Mouse (Mus musculus): ENCODE data around the gene Rnf217. TPM values are rescaled to one million over a fixed set of nuclear protein-coding genes. Genes with fewer than 3 reads are reported as not detected.

The Rnf217 gene
- 2.5 and 2.6 TPM in 2 replicates for polyA plus RNA-seq (2012; rRNA removed)

- Histone ChIP-seq H3K4me3 (replicated peaks; ENCODE audit: extremely low read depth, low read depth, low read length) (peak within 1 kb of the TSS; percentile 96), H3K4me1 (ENCODE audit: control insufficient read depth, insufficient read depth, low read length) (peaks cover 20% of the 10 kb centered on the region)
- WGBS, result 1% methylated on average over 101 of the region's 106 CpGs
- TF ChIP-seq POLR2A (IDR thresholded peaks at IDR 0.05; ENCODE audit: borderline replicate concordance, extremely low read depth, low read depth, low read length), result peak; percentile 62; the same call in 1 of the 2 replicates
- TF ChIP-seq CTCF (IDR thresholded peaks at IDR 0.05; ENCODE audit: insufficient read depth, low read length), result no peak
- peak; percentile 73 for DNase-seq
Measured at GRCm38 (mm10) chr10:31609066-31609961, at the start of gene Rnf217. Gene Rnf217, minus strand, starts transcription at chr10:31609184.

- WGBS, result 68% methylated on average over 3 of the region's 3 CpGs
- no peaks in the 10 kb centered on the region for H3K4me1 ChIP-seq (ENCODE audit: control insufficient read depth, insufficient read depth, low read length)
- H3K4me3 ChIP-seq (replicated peaks; ENCODE audit: extremely low read depth, low read depth, low read length), result no peak overlapping the region
- DNase-seq, result no peak
- TF ChIP-seq CTCF (IDR thresholded peaks at IDR 0.05; ENCODE audit: insufficient read depth, low read length), result no peak
- no peak for TF ChIP-seq POLR2A (IDR thresholded peaks at IDR 0.05; ENCODE audit: borderline replicate concordance, extremely low read depth, low read depth, low read length)
Measured at GRCm38 (mm10) chr10:31647270-31647669, 38.3 kb upstream of the Rnf217 start.

GRCm38 (mm10) chr10:31646083-31646482 lies 37.1 kb upstream of the Rnf217 start:
- 37% methylated on average over 1 of the region's 1 CpGs for WGBS
- no peak overlapping the region for H3K4me3 ChIP-seq (replicated peaks; ENCODE audit: extremely low read depth, low read depth, low read length)
- TF ChIP-seq POLR2A (IDR thresholded peaks at IDR 0.05; ENCODE audit: borderline replicate concordance, extremely low read depth, low read depth, low read length), result no peak
- TF ChIP-seq CTCF (IDR thresholded peaks at IDR 0.05; ENCODE audit: insufficient read depth, low read length), result no peak
- DNase-seq, result no peak
- H3K4me1 ChIP-seq (ENCODE audit: control insufficient read depth, insufficient read depth, low read length), result no peaks in the 10 kb centered on the region

- no peak overlapping the region for H3K4me3 ChIP-seq (replicated peaks; ENCODE audit: extremely low read depth, low read depth, low read length)
- H3K4me1 ChIP-seq (ENCODE audit: control insufficient read depth, insufficient read depth, low read length), result no peaks in the 10 kb centered on the region
- TF ChIP-seq CTCF (IDR thresholded peaks at IDR 0.05; ENCODE audit: insufficient read depth, low read length) (no peak), POLR2A (IDR thresholded peaks at IDR 0.05; ENCODE audit: borderline replicate concordance, extremely low read depth, low read depth, low read length) (no peak)
- 76% methylated on average over 3 of the region's 3 CpGs for WGBS
- no peak for DNase-seq
Measured at GRCm38 (mm10) chr10:31635098-31635497, 26.1 kb upstream of the Rnf217 start.

GRCm38 (mm10) chr10:31632005-31632404 lies 23.0 kb upstream of the Rnf217 start:
- DNase-seq, result no peak
- Histone ChIP-seq H3K4me3 (replicated peaks; ENCODE audit: extremely low read depth, low read depth, low read length) (no peak overlapping the region), H3K4me1 (ENCODE audit: control insufficient read depth, insufficient read depth, low read length) (no peaks in the 10 kb centered on the region)
- TF ChIP-seq POLR2A (IDR thresholded peaks at IDR 0.05; ENCODE audit: borderline replicate concordance, extremely low read depth, low read depth, low read length) (no peak), CTCF (IDR thresholded peaks at IDR 0.05; ENCODE audit: insufficient read depth, low read length) (no peak)
- WGBS, result 67% methylated on average over 1 of the region's 1 CpGs

- no peak for TF ChIP-seq POLR2A (IDR thresholded peaks at IDR 0.05; ENCODE audit: borderline replicate concordance, extremely low read depth, low read depth, low read length)
- no peak for TF ChIP-seq CTCF (IDR thresholded peaks at IDR 0.05; ENCODE audit: insufficient read depth, low read length)
- Histone ChIP-seq H3K4me1 (ENCODE audit: control insufficient read depth, insufficient read depth, low read length) (no peaks in the 10 kb centered on the region), H3K4me3 (replicated peaks; ENCODE audit: extremely low read depth, low read depth, low read length) (no peak overlapping the region)
- DNase-seq, result no peak
- WGBS, result 47% methylated on average over 2 of the region's 2 CpGs
Measured at GRCm38 (mm10) chr10:31615355-31615754, 6.4 kb upstream of the Rnf217 start.

GRCm38 (mm10) chr10:31614111-31614510 lies 5.1 kb upstream of the Rnf217 start:
- no peak for TF ChIP-seq POLR2A (IDR thresholded peaks at IDR 0.05; ENCODE audit: borderline replicate concordance, extremely low read depth, low read depth, low read length)
- no peak for TF ChIP-seq CTCF (IDR thresholded peaks at IDR 0.05; ENCODE audit: insufficient read depth, low read length)
- Histone ChIP-seq H3K4me3 (replicated peaks; ENCODE audit: extremely low read depth, low read depth, low read length) (no peak overlapping the region), H3K4me1 (ENCODE audit: control insufficient read depth, insufficient read depth, low read length) (no peaks in the 10 kb centered on the region)
- DNase-seq, result no peak
- 58% methylated on average over 1 of the region's 1 CpGs for WGBS

GRCm38 (mm10) chr10:31608441-31609065 lies 431 bp downstream of the Rnf217 start:
- TF ChIP-seq CTCF (IDR thresholded peaks at IDR 0.05; ENCODE audit: insufficient read depth, low read length) (no peak), POLR2A (IDR thresholded peaks at IDR 0.05; ENCODE audit: borderline replicate concordance, extremely low read depth, low read depth, low read length) (no peak)
- WGBS, result under 1% methylated on average over 56 of the region's 60 CpGs
- Histone ChIP-seq H3K4me3 (replicated peaks; ENCODE audit: extremely low read depth, low read depth, low read length) (peak overlapping the region; percentile 96), H3K4me1 (ENCODE audit: control insufficient read depth, insufficient read depth, low read length) (peaks cover 20% of the 10 kb centered on the region)
- peak; percentile 40 for DNase-seq

- WGBS, result 10% methylated on average over 11 of the region's 11 CpGs
- peaks cover 20% of the 10 kb centered on the region for H3K4me1 ChIP-seq (ENCODE audit: control insufficient read depth, insufficient read depth, low read length)
- TF ChIP-seq CTCF (IDR thresholded peaks at IDR 0.05; ENCODE audit: insufficient read depth, low read length), result no peak
- no peak for TF ChIP-seq POLR2A (IDR thresholded peaks at IDR 0.05; ENCODE audit: borderline replicate concordance, extremely low read depth, low read depth, low read length)
- H3K4me3 ChIP-seq (replicated peaks; ENCODE audit: extremely low read depth, low read depth, low read length), result peak overlapping the region; percentile 96
- DNase-seq, result peak; percentile 27
Measured at GRCm38 (mm10) chr10:31606981-31607867, 1.8 kb downstream of the Rnf217 start.
